Mouse (Mus musculus): ENCODE measurements around the gene Sowahd. TPM values are rescaled to one million over a fixed set of nuclear protein-coding genes. Genes with fewer than 3 reads are reported as not detected.
"Not testable (repeated sequence)": the region's sequence is repeated elsewhere in the genome, so short reads cannot be mapped to it uniquely, and the experiment has no call there.

Gene Sowahd
- not detected for total RNA-seq (2021)

- intact Hi-C loops (cut with DNase I): no loop called here
- no peak for DNase-seq
Measured at GRCm38 (mm10) chrX:37048066-37048889, at the start of gene Sowahd. Gene Sowahd (plus strand): TSS chrX:37048845.

- intact Hi-C loops (cut with DNase I): no loop called here
- DNase-seq: no peak
Measured at GRCm38 (mm10) chrX:37013870-37014269, 34.8 kb upstream of the Sowahd start.

GRCm38 (mm10) chrX:37018150-37018654 is 30.4 kb upstream of the Sowahd start:
- intact Hi-C loops (cut with DNase I): no loop called here

GRCm38 (mm10) chrX:37019045-37019444 is 29.6 kb upstream of the Sowahd start:
- intact Hi-C loops (cut with DNase I): no loop called here
- DNase-seq: no peak

More at GRCm38 (mm10) chrX:37018150-37018654, 30.4 kb upstream of the Sowahd start:
- DNase-seq: no peak

- intact Hi-C loops (cut with DNase I): loop anchor here (10.0 kb wide), 1 partner anchor 98 kb away; no protein-coding TSS in a partner anchor
- DNase-seq: peak; percentile 55
Measured at GRCm38 (mm10) chrX:37022690-37023089, 26.0 kb upstream of the Sowahd start.

- DNase-seq: peak; percentile 3
- intact Hi-C loops (cut with DNase I): loop anchor here (10.0 kb wide), 1 partner anchor 99 kb away; no protein-coding TSS in a partner anchor
Measured at GRCm38 (mm10) chrX:37023652-37024309, 24.9 kb upstream of the Sowahd start.

GRCm38 (mm10) chrX:37028378-37028777 is 20.3 kb upstream of the Sowahd start:
- intact Hi-C loops (cut with DNase I): loop anchor here (10.0 kb wide), 1 partner anchor 104 kb away; no protein-coding TSS in a partner anchor
- peak; percentile 68 for DNase-seq

- intact Hi-C loops (cut with DNase I): no loop called here
Measured at GRCm38 (mm10) chrX:37042726-37043125, 5.9 kb upstream of the Sowahd start.

GRCm38 (mm10) chrX:37048890-37049823 is 512 bp downstream of the Sowahd start:
- no peak for DNase-seq
- intact Hi-C loops (cut with DNase I): no loop called here

More at GRCm38 (mm10) chrX:37042726-37043125, 5.9 kb upstream of the Sowahd start:
- DNase-seq: peak; percentile 60

- intact Hi-C loops (cut with DNase I): no loop called here
- DNase-seq: no peak
Measured at GRCm38 (mm10) chrX:37063902-37064301, 15.3 kb downstream of the Sowahd start.

- no peak for DNase-seq
- intact Hi-C loops (cut with DNase I): no loop called here
Measured at GRCm38 (mm10) chrX:37067299-37067698, 18.7 kb downstream of the Sowahd start.

GRCm38 (mm10) chrX:37068766-37069165 is 20.1 kb downstream of the Sowahd start:
- DNase-seq: no peak
- intact Hi-C loops (cut with DNase I): no loop called here

GRCm38 (mm10) chrX:37074262-37074892 is 25.7 kb downstream of the Sowahd start:
- peak; percentile 40 for DNase-seq
- intact Hi-C loops (cut with DNase I): no loop called here

- no peak for DNase-seq
- intact Hi-C loops (cut with DNase I): no loop called here
Measured at GRCm38 (mm10) chrX:37076651-37077050, 28.0 kb downstream of the Sowahd start.

GRCm38 (mm10) chrX:37080345-37080744 is 31.7 kb downstream of the Sowahd start:
- intact Hi-C loops (cut with DNase I): loop anchor here (10.0 kb wide), 1 partner anchor 456 kb away; no protein-coding TSS in a partner anchor

GRCm38 (mm10) chrX:37081194-37081593 is 32.5 kb downstream of the Sowahd start:
- intact Hi-C loops (cut with DNase I): loop anchor here (10.0 kb wide), 1 partner anchor 456 kb away; no protein-coding TSS in a partner anchor
- no peak for DNase-seq

More at GRCm38 (mm10) chrX:37080345-37080744, 31.7 kb downstream of the Sowahd start:
- DNase-seq: not testable (repeated sequence)

- intact Hi-C loops (cut with DNase I): loop anchor here (10.0 kb wide), 1 partner anchor 460 kb away; no protein-coding TSS in a partner anchor
- DNase-seq: no peak
Measured at GRCm38 (mm10) chrX:37084318-37084926, 35.8 kb downstream of the Sowahd start.

- intact Hi-C loops (cut with DNase I): loop anchor here (10.0 kb wide), 1 partner anchor 460 kb away; no protein-coding TSS in a partner anchor
- DNase-seq: peak; percentile 88
Measured at GRCm38 (mm10) chrX:37084927-37085660, 36.4 kb downstream of the Sowahd start, which contains the start of gene Rpl39. Gene Rpl39 (minus strand): TSS chrX:37085402.
